In the genomic region with DNA sequence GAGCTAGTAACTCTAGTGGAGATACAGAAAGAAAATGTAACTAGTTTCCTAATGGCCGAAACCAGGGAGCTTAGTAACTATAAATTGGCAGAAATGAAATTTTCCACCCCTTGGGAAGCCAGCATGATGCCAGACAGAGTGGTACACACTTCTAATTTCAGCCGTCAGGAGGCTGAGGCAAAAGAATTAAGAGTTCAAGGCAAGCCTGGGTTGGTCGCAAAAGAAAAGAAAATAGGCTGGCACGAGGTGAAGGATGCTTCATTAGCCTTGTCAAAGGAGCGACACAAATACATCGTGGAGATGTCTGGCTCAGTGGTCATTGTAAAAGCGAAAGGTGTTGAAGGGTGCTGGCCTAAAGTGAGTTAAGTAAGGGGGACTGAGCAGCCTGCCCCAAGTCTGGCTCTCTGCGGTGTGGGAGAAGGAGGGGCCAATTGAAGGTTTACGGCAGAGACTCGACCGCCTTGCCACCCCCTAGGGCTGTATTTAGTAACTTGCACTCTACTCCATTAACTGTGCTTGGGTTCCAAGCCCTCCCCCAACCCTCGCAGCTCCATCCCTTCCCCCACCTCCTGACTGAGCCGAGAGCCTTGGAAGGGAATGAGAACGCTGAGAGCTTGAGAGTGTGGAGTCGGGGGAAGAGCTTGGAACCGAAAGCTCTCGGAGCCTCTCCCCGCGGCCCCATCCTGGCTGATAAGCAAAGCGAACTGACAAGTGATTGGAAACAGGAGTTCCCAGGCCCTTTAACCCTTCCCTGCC, we compare ENCODE assay signal across 8 mouse cellular contexts.
DNase-seq lines count a peak whose midpoint lies in the region; ATAC-seq and TF ChIP-seq lines count a peak whose summit lies in the region.

No protein-coding gene starts in this region.

- H3K27me3 ChIP-seq in hindbrain, postnatal 0 days (ENCODE audit: insufficient read depth, low read length), result no peaks in the 10 kb centered on the region
- no peaks in the 10 kb centered on the region; the same call in 1 of the 2 replicates for H3K27me3 ChIP-seq in liver, embryonic 11.5 days (replicated peaks; ENCODE audit: control insufficient read depth, insufficient read depth, low read length)
- H3K27me3 ChIP-seq in midbrain, embryonic 15.5 days (replicated peaks), result peaks cover 7% of the 10 kb centered on the region; the same call in 1 of the 2 replicates

- TF ChIP-seq CTCF in brain, embryonic 14.5 days (IDR thresholded peaks at IDR 0.05; ENCODE audit: borderline replicate concordance, extremely low read depth, insufficient read depth, insufficient read length), result no peak
- no peak for TF ChIP-seq CTCF in hindbrain, postnatal 0 days (IDR thresholded peaks at IDR 0.05; ENCODE audit: low read depth)

- H3K9ac ChIP-seq in hindbrain, postnatal 0 days (replicated peaks; ENCODE audit: low read length), result 0 out of 2 replicates have a peak overlapping the region, but pooled peaks have one; percentile 17
- peak overlapping the region; percentile 43; the same call in 1 of the 2 replicates for H3K9ac ChIP-seq in liver, embryonic 11.5 days (ENCODE audit: low read depth, low read length)
- no peak overlapping the region for H3K9ac ChIP-seq in midbrain, embryonic 15.5 days

- no peaks in the 10 kb centered on the region for H3K9me3 ChIP-seq in hindbrain, postnatal 0 days (ENCODE audit: low read length)
- H3K9me3 ChIP-seq in liver, embryonic 11.5 days (ENCODE audit: control insufficient read depth, low read length), result no peaks in the 10 kb centered on the region
- H3K9me3 ChIP-seq in midbrain, embryonic 15.5 days, result no peaks in the 10 kb centered on the region

- peak overlapping the region; percentile 53 for H3K4me2 ChIP-seq in hindbrain, postnatal 0 days (ENCODE audit: low read depth, low read length)
- peak overlapping the region; percentile 71 for H3K4me2 ChIP-seq in liver, embryonic 11.5 days
- peak overlapping the region; percentile 35 for H3K4me2 ChIP-seq in midbrain, embryonic 15.5 days

- TF ChIP-seq POLR2A in brain, embryonic 14.5 days (IDR thresholded peaks at IDR 0.05; ENCODE audit: borderline replicate concordance, extremely low read depth, insufficient read depth, insufficient read length, poor library complexity, severe bottlenecking), result no peak

- H3K27ac ChIP-seq in hindbrain, postnatal 0 days, result no peak overlapping the region
- H3K27ac ChIP-seq in liver, embryonic 11.5 days (ENCODE audit: low read depth, low read length), result 0 out of 2 replicates have a peak overlapping the region, but pooled peaks have one; percentile 13
- no peak overlapping the region for H3K27ac ChIP-seq in midbrain, embryonic 15.5 days

- 4% methylated on average over 20 of the region's 20 CpGs for WGBS in hindbrain, postnatal 0 days
- WGBS in liver, embryonic 11.5 days, result 7% methylated on average over 20 of the region's 20 CpGs
- 4% methylated on average over 20 of the region's 20 CpGs for WGBS in midbrain, embryonic 15.5 days

- peak; percentile 71 for ATAC-seq in hindbrain, postnatal 0 days
- ATAC-seq in liver, embryonic 11.5 days (replicated peaks; ENCODE audit: low FRiP score), result peak; percentile 54
- peak; percentile 65 for ATAC-seq in midbrain, embryonic 15.5 days (replicated peaks)

- DNase-seq in Muller cell, postnatal 12 days (ENCODE audit: inconsistent ontology term), result peak; percentile 40
- DNase-seq in brain, embryonic 14.5 days (ENCODE audit: low read depth), result peak; percentile 87
- peak; percentile 57 for DNase-seq in gastrocnemius, postnatal 25 days
- peak; percentile 47 for DNase-seq in hindbrain, postnatal 0 days (ENCODE audit: low spot score)
- peak; percentile 70 for DNase-seq in liver, embryonic 11.5 days (ENCODE audit: low spot score)
- peak; percentile 69 for DNase-seq in testis, postnatal 14 days (ENCODE audit: low spot score)
- no peak for DNase-seq in cerebellum, postnatal 36 days

- H3K4me3 ChIP-seq in hindbrain, postnatal 0 days (ENCODE audit: low read length), result peak overlapping the region; percentile 25
- peak overlapping the region; percentile 45 for H3K4me3 ChIP-seq in liver, embryonic 11.5 days (ENCODE audit: low read depth, low read length)
- peak overlapping the region; percentile 5; the same call in 1 of the 2 replicates for H3K4me3 ChIP-seq in midbrain, embryonic 15.5 days

- peaks cover 11% of the 10 kb centered on the region for H3K4me1 ChIP-seq in hindbrain, postnatal 0 days (ENCODE audit: insufficient read depth, low read length)
- H3K4me1 ChIP-seq in liver, embryonic 11.5 days (replicated peaks; ENCODE audit: control insufficient read depth, insufficient read depth, low read length), result peaks cover 29% of the 10 kb centered on the region
- H3K4me1 ChIP-seq in midbrain, embryonic 15.5 days, result peaks cover 18% of the 10 kb centered on the region

- H3K36me3 ChIP-seq in hindbrain, postnatal 0 days (ENCODE audit: insufficient read depth, low read length), result no peaks in the 10 kb centered on the region
- H3K36me3 ChIP-seq in liver, embryonic 11.5 days (ENCODE audit: control insufficient read depth, insufficient read depth, low read length), result no peaks in the 10 kb centered on the region
- H3K36me3 ChIP-seq in midbrain, embryonic 15.5 days (replicated peaks), result no peaks in the 10 kb centered on the region

Comparison
In these comparisons a context has a peak if more than half of its experiments do, and no peak if none do; other contexts are left out.
1. DNase-seq: peak in Muller cell, postnatal 12 days (single experiment), brain, embryonic 14.5 days (single experiment), gastrocnemius, postnatal 25 days (single experiment), hindbrain, postnatal 0 days (single experiment), liver, embryonic 11.5 days (single experiment) and testis, postnatal 14 days (single experiment); none in cerebellum, postnatal 36 days (0 of 2).
2. Peak in every context shown above with its lines, with median percentiles within 50 percentile points of each other: ATAC-seq, H3K4me2 ChIP-seq and H3K4me3 ChIP-seq.